Mouse (Mus musculus): ENCODE measurements around the gene Crtam. TPM values are rescaled to one million over a fixed set of nuclear protein-coding genes. Genes with fewer than 3 reads are reported as not detected.

Crtam gene
- polyA plus RNA-seq, 1 experiment from 2014 or later, result 0.34 TPM

- Histone ChIP-seq H3K9me3 (replicated peaks) (no peaks in the 10 kb centered on the region), H3K4me3 (replicated peaks) (no peak overlapping the region), H3K36me3 (no peaks in the 10 kb centered on the region), H3K27me3 (no peaks in the 10 kb centered on the region), H3K9ac (no peak overlapping the region), H3K4me1 (no peaks in the 10 kb centered on the region), H3K27ac (no peak overlapping the region), H3K4me2 (no peak overlapping the region)
- ATAC-seq (replicated peaks; ENCODE audit: low FRiP score), result no peak
- 42% methylated on average over 5 of the region's 5 CpGs for WGBS
Observed at GRCm38 (mm10) chr9:40994075-40994474, 10.4 kb downstream of the Crtam start.

- no peaks in the 10 kb centered on the region for H3K9me3 ChIP-seq (replicated peaks)
- H3K9ac ChIP-seq, result no peak overlapping the region
- WGBS, result 87% methylated on average over 6 of the region's 6 CpGs
- H3K27ac ChIP-seq, result no peak overlapping the region
- H3K36me3 ChIP-seq, result no peaks in the 10 kb centered on the region
- ATAC-seq (replicated peaks; ENCODE audit: low FRiP score), result no peak
- H3K4me2 ChIP-seq, result no peak overlapping the region
- no peaks in the 10 kb centered on the region for H3K4me1 ChIP-seq
- 0 out of 2 replicates have a peak, but pooled peaks cover 4% of the 10 kb centered on the region for H3K27me3 ChIP-seq
- no peak overlapping the region for H3K4me3 ChIP-seq (replicated peaks)
Observed at GRCm38 (mm10) chr9:40991511-40991910, 12.9 kb downstream of the Crtam start.

- ATAC-seq (replicated peaks; ENCODE audit: low FRiP score), result no peak
- Histone ChIP-seq H3K27me3 (0 out of 2 replicates have a peak, but pooled peaks cover 4% of the 10 kb centered on the region), H3K36me3 (no peaks in the 10 kb centered on the region), H3K4me2 (no peak overlapping the region), H3K4me1 (no peaks in the 10 kb centered on the region), H3K27ac (no peak overlapping the region), H3K9ac (no peak overlapping the region), H3K9me3 (replicated peaks) (no peaks in the 10 kb centered on the region), H3K4me3 (replicated peaks) (no peak overlapping the region)
- WGBS, result 37% methylated on average over 4 of the region's 4 CpGs
Observed at GRCm38 (mm10) chr9:40989940-40990588, 14.4 kb downstream of the Crtam start.

GRCm38 (mm10) chr9:40984313-40984712, 20.1 kb downstream of the Crtam start:
- H3K9me3 ChIP-seq (replicated peaks), result no peaks in the 10 kb centered on the region
- 76% methylated on average over 3 of the region's 3 CpGs for WGBS
- no peak overlapping the region for H3K4me3 ChIP-seq (replicated peaks)

GRCm38 (mm10) chr9:40983758-40984157, 20.7 kb downstream of the Crtam start:
- H3K27me3 ChIP-seq, result 0 out of 2 replicates have a peak, but pooled peaks cover 7% of the 10 kb centered on the region
- no peak overlapping the region for H3K9ac ChIP-seq
- H3K4me1 ChIP-seq, result no peaks in the 10 kb centered on the region
- no peaks in the 10 kb centered on the region for H3K9me3 ChIP-seq (replicated peaks)
- H3K4me3 ChIP-seq (replicated peaks), result no peak overlapping the region
- ATAC-seq (replicated peaks; ENCODE audit: low FRiP score), result no peak
- 84% methylated on average over 3 of the region's 3 CpGs for WGBS
- H3K27ac ChIP-seq, result no peak overlapping the region
- H3K36me3 ChIP-seq, result no peaks in the 10 kb centered on the region
- no peak overlapping the region for H3K4me2 ChIP-seq

More at GRCm38 (mm10) chr9:40984313-40984712, 20.1 kb downstream of the Crtam start:
- no peaks in the 10 kb centered on the region for H3K4me1 ChIP-seq
- no peak overlapping the region for H3K4me2 ChIP-seq
- H3K27me3 ChIP-seq, result 0 out of 2 replicates have a peak, but pooled peaks cover 7% of the 10 kb centered on the region
- H3K9ac ChIP-seq, result no peak overlapping the region
- no peak overlapping the region for H3K27ac ChIP-seq
- ATAC-seq (replicated peaks; ENCODE audit: low FRiP score), result no peak
- no peaks in the 10 kb centered on the region for H3K36me3 ChIP-seq

DNA sequence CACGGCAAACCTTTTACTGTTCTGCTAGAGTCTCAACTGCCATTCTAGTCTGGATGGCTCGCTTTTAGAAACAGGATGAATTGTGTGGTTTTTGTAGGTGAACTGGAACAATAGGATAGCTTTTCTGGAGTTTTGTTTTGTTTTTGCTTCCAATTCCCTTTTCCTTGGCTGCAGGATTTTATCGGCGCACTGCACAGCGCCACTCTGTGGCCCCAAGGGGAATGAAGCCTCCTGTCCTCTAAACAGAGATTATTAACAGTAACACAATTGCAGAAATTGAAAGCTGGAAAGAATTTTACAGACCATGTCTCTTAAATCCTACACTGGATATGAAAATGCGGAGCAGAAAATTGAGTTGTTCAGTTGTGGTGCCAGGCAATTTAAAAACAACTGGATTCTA, 21.9 kb downstream of the Crtam start:
- Histone ChIP-seq H3K27ac (no peak overlapping the region), H3K27me3 (0 out of 2 replicates have a peak, but pooled peaks cover 7% of the 10 kb centered on the region), H3K4me3 (replicated peaks) (no peak overlapping the region), H3K4me1 (no peaks in the 10 kb centered on the region), H3K36me3 (no peaks in the 10 kb centered on the region), H3K9me3 (replicated peaks) (no peaks in the 10 kb centered on the region), H3K9ac (no peak overlapping the region), H3K4me2 (no peak overlapping the region)
- WGBS, result 43% methylated on average over 6 of the region's 6 CpGs
- no peak for ATAC-seq (replicated peaks; ENCODE audit: low FRiP score)

GRCm38 (mm10) chr9:40974042-40974801, 30.2 kb downstream of the Crtam start:
- H3K36me3 ChIP-seq, result no peaks in the 10 kb centered on the region
- no peaks in the 10 kb centered on the region for H3K9me3 ChIP-seq (replicated peaks)
- no peak overlapping the region for H3K27ac ChIP-seq
- no peaks in the 10 kb centered on the region for H3K4me1 ChIP-seq
- ATAC-seq (replicated peaks; ENCODE audit: low FRiP score), result no peak
- H3K4me3 ChIP-seq (replicated peaks), result no peak overlapping the region
- H3K9ac ChIP-seq, result no peak overlapping the region
- H3K4me2 ChIP-seq, result no peak overlapping the region
- WGBS, result 67% methylated on average over 11 of the region's 11 CpGs
- H3K27me3 ChIP-seq, result no peaks in the 10 kb centered on the region

DNA sequence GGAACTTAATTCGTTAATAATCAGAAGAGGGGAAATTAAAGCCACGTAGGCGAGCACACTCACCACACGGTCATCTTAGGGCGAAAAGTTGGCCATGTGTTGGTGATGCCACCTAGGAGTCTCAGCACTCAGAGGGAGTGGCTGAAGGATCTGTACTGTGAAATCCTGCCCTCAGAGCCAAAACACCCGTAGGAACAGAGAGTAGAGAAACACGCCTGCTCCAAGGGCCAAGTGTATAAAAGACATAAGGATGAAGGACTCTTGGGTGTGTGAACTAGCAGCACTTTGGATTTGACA, 40.1 kb downstream of the Crtam start:
- no peaks in the 10 kb centered on the region for H3K9me3 ChIP-seq (replicated peaks)
- ATAC-seq (replicated peaks; ENCODE audit: low FRiP score), result no peak
- H3K4me3 ChIP-seq (replicated peaks), result peak overlapping the region; percentile 49
- no peaks in the 10 kb centered on the region for H3K36me3 ChIP-seq
- H3K9ac ChIP-seq, result no peak overlapping the region
- no peak overlapping the region for H3K27ac ChIP-seq
- 23% methylated on average over 7 of the region's 7 CpGs for WGBS
- H3K4me1 ChIP-seq, result peaks cover 11% of the 10 kb centered on the region
- peak overlapping the region; percentile 88 for H3K4me2 ChIP-seq
- peaks cover 51% of the 10 kb centered on the region for H3K27me3 ChIP-seq

- H3K27me3 ChIP-seq, result peaks cover 51% of the 10 kb centered on the region
- no peak within 1 kb of the TSS for H3K27ac ChIP-seq
- 1% methylated on average over 49 of the region's 51 CpGs for WGBS
- H3K4me3 ChIP-seq (replicated peaks), result peak within 1 kb of the TSS; percentile 49
- H3K4me1 ChIP-seq, result peaks cover 11% of the 10 kb centered on the region
- no peaks in the 10 kb centered on the region for H3K9me3 ChIP-seq (replicated peaks)
- ATAC-seq (replicated peaks; ENCODE audit: low FRiP score), result 0 out of 2 replicates have a peak, but pooled peaks have one; percentile 43
- H3K4me2 ChIP-seq, result peak within 1 kb of the TSS; percentile 88
- no peaks in the 10 kb centered on the region for H3K36me3 ChIP-seq
- 0 out of 2 replicates have a peak within 1 kb of the TSS, but pooled peaks have one; percentile 23 for H3K9ac ChIP-seq
Observed at GRCm38 (mm10) chr9:40963586-40964417, 40.6 kb downstream of the Crtam start, which contains the start of gene Jhy. Gene Jhy (minus strand): TSS chr9:40964118.

GRCm38 (mm10) chr9:40961401-40961800, 43.0 kb downstream of the Crtam start:
- no peak overlapping the region for H3K27ac ChIP-seq
- H3K9ac ChIP-seq, result no peak overlapping the region
- H3K4me2 ChIP-seq, result no peak overlapping the region
- H3K27me3 ChIP-seq, result peaks cover 51% of the 10 kb centered on the region
- H3K9me3 ChIP-seq (replicated peaks), result no peaks in the 10 kb centered on the region
- H3K4me3 ChIP-seq (replicated peaks), result no peak overlapping the region
- ATAC-seq (replicated peaks; ENCODE audit: low FRiP score), result no peak
- H3K4me1 ChIP-seq, result peaks cover 11% of the 10 kb centered on the region
- WGBS, result 64% methylated on average over 3 of the region's 3 CpGs
- no peaks in the 10 kb centered on the region for H3K36me3 ChIP-seq

DNA sequence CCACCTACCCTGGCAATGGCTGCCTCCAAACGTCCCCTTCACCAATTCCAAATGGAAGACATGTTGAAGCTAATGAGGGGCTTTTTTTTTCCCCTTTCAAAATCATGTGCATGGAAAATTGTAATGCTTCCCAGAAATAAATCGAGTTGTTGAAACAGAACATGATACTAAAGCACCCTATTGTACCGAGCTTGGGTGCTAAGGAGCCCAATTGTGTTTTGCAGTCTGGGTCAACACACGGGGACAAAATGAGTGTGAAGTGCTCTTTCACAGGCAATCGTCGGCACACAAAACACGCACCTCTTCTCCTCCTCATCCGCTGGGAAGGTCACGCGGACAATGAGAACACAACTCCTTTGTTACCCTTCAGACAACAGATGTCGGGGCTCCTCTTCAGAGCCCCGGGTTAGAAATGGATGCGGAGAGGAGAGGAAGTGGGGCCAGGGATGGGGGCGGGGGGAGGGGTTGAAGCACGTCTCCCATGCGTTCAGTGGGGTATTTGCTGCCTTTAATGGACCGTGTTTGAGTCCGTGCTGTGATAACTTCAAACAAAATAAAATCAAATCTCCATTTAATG, 55.3 kb downstream of the Crtam start:
- Histone ChIP-seq H3K9me3 (replicated peaks) (no peaks in the 10 kb centered on the region), H3K4me3 (replicated peaks) (no peak overlapping the region), H3K27ac (no peak overlapping the region), H3K4me1 (no peaks in the 10 kb centered on the region), H3K4me2 (no peak overlapping the region), H3K36me3 (no peaks in the 10 kb centered on the region), H3K9ac (no peak overlapping the region), H3K27me3 (no peaks in the 10 kb centered on the region)
- 57% methylated on average over 18 of the region's 18 CpGs for WGBS
- no peak for ATAC-seq (replicated peaks; ENCODE audit: low FRiP score)

All from kidney, embryonic 15.5 days (tissue).